Mouse (Mus musculus): ENCODE data around the gene 1700057G04Rik. TPM values are rescaled to one million over a fixed set of nuclear protein-coding genes. Genes with fewer than 3 reads are reported as not detected.

Gene 1700057G04Rik
- polyA plus RNA-seq, 1 experiment from 2014 or later: not detected

Small RNA genes lying within 50 kb of the gene (microRNA-seq; reads per million reads assigned to microRNA genes)
- gene Mir6386: not detected

Other genes starting within 250 kb of the 1700057G04Rik start
- gene Plscr5, start 116.4 kb upstream of the 1700057G04Rik start, polyA plus RNA-seq (2015; fragmentation: Nextera tagmentation; extraction: Ambion mirVana): 0.21 and 0.39 TPM in 2 replicates
- gene Plscr1, start 59.6 kb upstream of the 1700057G04Rik start, polyA plus RNA-seq (2015; fragmentation: Nextera tagmentation; extraction: Ambion mirVana): 9.5 and 10.0 TPM in 2 replicates
- gene Plscr2, start 33.8 kb upstream of the 1700057G04Rik start, polyA plus RNA-seq (2015; fragmentation: Nextera tagmentation; extraction: Ambion mirVana): 1.2 and 1.4 TPM in 2 replicates
- 2.2 and 2.5 TPM in 2 replicates for gene Plscr4, start 148.0 kb downstream of the 1700057G04Rik start, polyA plus RNA-seq (2015; fragmentation: Nextera tagmentation; extraction: Ambion mirVana)
- 12.0 and 13.8 TPM in 2 replicates for gene Plod2, start 232.8 kb downstream of the 1700057G04Rik start, polyA plus RNA-seq (2015; fragmentation: Nextera tagmentation; extraction: Ambion mirVana)